Comparison of ENCODE assay signal across 12 mouse cellular contexts in the genomic region with DNA sequence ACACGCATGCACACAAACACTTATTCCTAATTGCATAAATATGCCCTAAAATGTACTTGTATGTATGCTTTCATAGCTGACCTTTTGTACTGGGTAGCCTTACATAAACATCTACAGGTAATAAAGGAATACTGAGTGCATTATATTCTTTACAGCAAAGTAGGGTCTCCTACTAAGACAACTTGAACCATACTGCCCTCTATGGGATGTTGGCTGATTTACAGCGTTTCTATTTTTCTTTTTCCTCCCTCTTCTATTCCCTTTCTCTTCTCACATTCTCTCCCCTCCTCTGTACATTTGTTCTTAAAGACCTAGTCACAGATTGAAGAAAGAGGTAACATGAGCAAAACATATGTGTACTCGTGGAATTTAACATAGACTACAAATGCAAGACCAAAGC. TPM values are rescaled to one million over a fixed set of nuclear protein-coding genes. Genes with fewer than 3 reads are reported as not detected.
A peak's percentile ranks its signal among the peaks of the same experiment; 100 is the strongest.
DNase-seq lines count a peak whose midpoint lies in the region; ATAC-seq and TF ChIP-seq lines count a peak whose summit lies in the region.
"Had no signal": no experiment of that assay in that cellular context is flagged by ENCODE, and none has a peak within 500 bp of the region (broad histone marks: within the 10 kb centered on the region; RNA-seq: fewer than 3 reads in every experiment).

No protein-coding gene starts in this region.

- no peak for ATAC-seq in heart, postnatal 0 days (ENCODE audit: insufficient read depth, low read depth)
- no peak for ATAC-seq in lung, postnatal 0 days

- no peaks in the 10 kb centered on the region for H3K36me3 ChIP-seq in heart, postnatal 0 days (replicated peaks; ENCODE audit: control insufficient read depth, insufficient read depth, low read length)
- no peaks in the 10 kb centered on the region for H3K36me3 ChIP-seq in lung, postnatal 0 days (ENCODE audit: insufficient read depth, low read length)

- H3K4me3 ChIP-seq in heart, postnatal 0 days (ENCODE audit: low read depth, low read length): no peak overlapping the region
- H3K4me3 ChIP-seq in lung, postnatal 0 days (ENCODE audit: low read depth, low read length): no peak overlapping the region
- H3K4me3 ChIP-seq: myocyte had no signal

- TF ChIP-seq EP300 in heart, postnatal 0 days (IDR thresholded peaks at IDR 0.05; ENCODE audit: low read depth): no peak
- TF ChIP-seq EP300 in lung, postnatal 0 days (IDR thresholded peaks at IDR 0.05): no peak

- WGBS in heart, postnatal 0 days: 34% methylated on average over 3 of the region's 3 CpGs
- 30% methylated on average over 3 of the region's 3 CpGs for WGBS in lung, postnatal 0 days

- H3K27ac ChIP-seq in heart, postnatal 0 days (ENCODE audit: low read depth): no peak overlapping the region
- H3K27ac ChIP-seq in lung, postnatal 0 days (ENCODE audit: low read length): no peak overlapping the region
- H3K27ac ChIP-seq: hindbrain, embryonic 14.5 days had no signal

- H3K4me1 ChIP-seq in heart, postnatal 0 days (ENCODE audit: control insufficient read depth, insufficient read depth): no peaks in the 10 kb centered on the region
- no peaks in the 10 kb centered on the region for H3K4me1 ChIP-seq in lung, postnatal 0 days (ENCODE audit: insufficient read depth, low read depth, low read length)

- no peaks in the 10 kb centered on the region for H3K27me3 ChIP-seq in heart, postnatal 0 days (ENCODE audit: control insufficient read depth, insufficient read depth, low read length)
- no peaks in the 10 kb centered on the region for H3K27me3 ChIP-seq in lung, postnatal 0 days (replicated peaks; ENCODE audit: insufficient read depth, low read length)

- no peak overlapping the region for H3K9ac ChIP-seq in heart, postnatal 0 days (replicated peaks; ENCODE audit: low read depth, low read length)
- no peak overlapping the region for H3K9ac ChIP-seq in lung, postnatal 0 days (replicated peaks; ENCODE audit: low read depth)
- H3K9ac ChIP-seq: hindbrain, embryonic 14.5 days had no signal

- H3K4me2 ChIP-seq in heart, postnatal 0 days (ENCODE audit: low read depth, low read length): no peak overlapping the region
- H3K4me2 ChIP-seq in lung, postnatal 0 days (replicated peaks; ENCODE audit: low read depth, low read length): no peak overlapping the region
- H3K4me2 ChIP-seq: hindbrain, embryonic 14.5 days had no signal

- peak; percentile 42 for TF ChIP-seq CTCF in heart, postnatal 0 days (IDR thresholded peaks at IDR 0.05; ENCODE audit: low read depth)
- peak; percentile 44 for TF ChIP-seq CTCF in lung, postnatal 0 days (IDR thresholded peaks at IDR 0.05)

- DNase-seq in heart, postnatal 0 days (ENCODE audit: low spot score): no peak
- DNase-seq in heart, adult 9 months (ENCODE audit: low spot score in 2 of 2): no peak
- DNase-seq in lung, postnatal 0 days (ENCODE audit: low spot score): no peak
- DNase-seq in lung, postnatal 25 days (ENCODE audit: low spot score): no peak
- peak; percentile 37 for DNase-seq in R1 (ENCODE audit: low read depth, low spot score)
- DNase-seq in mesoderm, embryonic 11.5 days (ENCODE audit: low read depth, low spot score): peak; percentile 13
- no peak for DNase-seq in cerebellum, adult 11 months
- no peak for DNase-seq in kidney, postnatal 25 days
- DNase-seq: spleen, adult 18-20 months; thymus, adult 2 months had no signal

- H3K9me3 ChIP-seq in heart, postnatal 0 days (replicated peaks; ENCODE audit: control insufficient read depth, low read length): no peaks in the 10 kb centered on the region
- H3K9me3 ChIP-seq in lung, postnatal 0 days (ENCODE audit: low read length): no peaks in the 10 kb centered on the region

RNA-seq across cellular contexts. Expression of gene Gmnc, which starts 9.3 kb away (rescaled TPM):
- total RNA-seq in heart, postnatal 0 days (2014; rRNA removed; ENCODE audit: low replicate concordance): not detected in 2 replicates
- polyA plus RNA-seq in heart, postnatal 0 days (2015; fragmentation: Nextera tagmentation; extraction: Ambion mirVana): not detected in 2 replicates
- 0.17 and 0.39 TPM in 2 replicates for polyA plus RNA-seq in lung, postnatal 0 days (2015; fragmentation: Nextera tagmentation; extraction: Ambion mirVana)
- polyA plus RNA-seq: myocyte had no signal

Comparison
In these comparisons a context has a peak if more than half of its experiments do, and no peak if none do; other contexts are left out.
1. DNase-seq: peak in R1 (single experiment) and mesoderm, embryonic 11.5 days (single experiment); none in heart, postnatal 0 days (single experiment), heart, adult 9 months (0 of 2), lung, postnatal 0 days (single experiment), lung, postnatal 25 days (single experiment), cerebellum, adult 11 months (single experiment) and kidney, postnatal 25 days (0 of 2).